Mouse (Mus musculus) right cerebral cortex, postnatal 10 days (tissue): Measurements from ENCODE around the gene Dpysl5.
"Not testable (repeated sequence)": the region's sequence is repeated elsewhere in the genome, so short reads cannot be mapped to it uniquely, and the experiment has no call there.

Experiments
- DNase-seq, 2 experiments: peaks; one replicate each; pipeline ENCODE4 v3.0.0; 2021; ENCODE audit warnings: low spot score in 2 of 2

Dpysl5 gene

GRCm38 (mm10) chr5:30711147-30712001 lies at the start of gene Dpysl5:
Dpysl5 (plus strand) TSS chr5:30711564.
- DNase-seq, result peak; percentile 95 to 96

GRCm38 (mm10) chr5:30665360-30665759 lies 46.0 kb upstream of the Dpysl5 start:
- DNase-seq, result no peak

GRCm38 (mm10) chr5:30665968-30666367 lies 45.4 kb upstream of the Dpysl5 start:
- no peak for DNase-seq

GRCm38 (mm10) chr5:30666391-30667195 lies 44.8 kb upstream of the Dpysl5 start, which contains the start of gene Cenpa:
Cenpa (plus strand) TSS chr5:30666777.
- DNase-seq, result peak; percentile 94 to 98

GRCm38 (mm10) chr5:30667215-30667614 lies 44.1 kb upstream of the Dpysl5 start:
- DNase-seq, result no peak

- DNase-seq, result no peak
Measured at GRCm38 (mm10) chr5:30667686-30668085, 43.7 kb upstream of the Dpysl5 start.

- DNase-seq, result no peak
Measured at GRCm38 (mm10) chr5:30668637-30669495, 42.5 kb upstream of the Dpysl5 start.

- DNase-seq, result no peak
Measured at GRCm38 (mm10) chr5:30669496-30669830, 41.9 kb upstream of the Dpysl5 start.

GRCm38 (mm10) chr5:30670091-30670490 lies 41.3 kb upstream of the Dpysl5 start:
- no peak for DNase-seq

- no peak for DNase-seq
Measured at GRCm38 (mm10) chr5:30674001-30674400, 37.4 kb upstream of the Dpysl5 start.

GRCm38 (mm10) chr5:30676800-30677199 lies 34.6 kb upstream of the Dpysl5 start:
- DNase-seq, result no peak

- not testable (repeated sequence) for DNase-seq
Measured at GRCm38 (mm10) chr5:30678069-30678468, 33.3 kb upstream of the Dpysl5 start.

GRCm38 (mm10) chr5:30678722-30679296 lies 32.6 kb upstream of the Dpysl5 start:
- DNase-seq, result no peak

GRCm38 (mm10) chr5:30679593-30679992 lies 31.8 kb upstream of the Dpysl5 start:
- DNase-seq, result no peak

GRCm38 (mm10) chr5:30681970-30682369 lies 29.4 kb upstream of the Dpysl5 start:
- no peak for DNase-seq

GRCm38 (mm10) chr5:30682967-30683600 lies 28.3 kb upstream of the Dpysl5 start:
- DNase-seq, result no peak

GRCm38 (mm10) chr5:30683993-30684392 lies 27.4 kb upstream of the Dpysl5 start:
- DNase-seq, result no peak

GRCm38 (mm10) chr5:30686781-30687180 lies 24.6 kb upstream of the Dpysl5 start:
- peak; percentile 52 to 54 for DNase-seq

GRCm38 (mm10) chr5:30700361-30701000 lies 10.9 kb upstream of the Dpysl5 start:
- no peak for DNase-seq

- DNase-seq, result not testable (repeated sequence)
Measured at GRCm38 (mm10) chr5:30701373-30701772, 10.0 kb upstream of the Dpysl5 start.
